Mouse (Mus musculus) brown adipose tissue, adult 24 weeks (tissue): Measurements from ENCODE around the gene Pcna. TPM values are rescaled to one million over a fixed set of nuclear protein-coding genes. Genes with fewer than 3 reads are reported as not detected.

Experiments
- H3K27ac ChIP-seq: fragments of 200-500 bp; replicated peaks from 2 replicates; pipeline ENCODE4 v1.5.1; 2012; ENCODE audit warnings: low read depth, mild to moderate bottlenecking, low read length
- H3K4me1 ChIP-seq: fragments of 200-500 bp; 2 replicates; pipeline ENCODE4 v1.6.1; 2012; ENCODE audit warnings: low read length, mixed read lengths; ENCODE audit not compliant: control insufficient read depth, insufficient read depth, insufficient read length
- H3K4me3 ChIP-seq: fragments of 200-500 bp; 2 replicates; pipeline ENCODE4 v1.5.1; 2012; ENCODE audit warnings: low read depth, mild to moderate bottlenecking, low read length, moderate library complexity; ENCODE audit not compliant: insufficient read depth
- polyA plus RNA-seq: library from polyadenylated mRNA; stranded (reverse); fragments of >200 nt; gene quantifications from 2 replicates; pipeline ENCODE4 v1.2.4, GENCODE M21; 2012; ENCODE audit not compliant: missing spikeins, insufficient read depth, insufficient read length

Pcna gene
- polyA plus RNA-seq, 1 experiment: 56.1 TPM

DNA sequence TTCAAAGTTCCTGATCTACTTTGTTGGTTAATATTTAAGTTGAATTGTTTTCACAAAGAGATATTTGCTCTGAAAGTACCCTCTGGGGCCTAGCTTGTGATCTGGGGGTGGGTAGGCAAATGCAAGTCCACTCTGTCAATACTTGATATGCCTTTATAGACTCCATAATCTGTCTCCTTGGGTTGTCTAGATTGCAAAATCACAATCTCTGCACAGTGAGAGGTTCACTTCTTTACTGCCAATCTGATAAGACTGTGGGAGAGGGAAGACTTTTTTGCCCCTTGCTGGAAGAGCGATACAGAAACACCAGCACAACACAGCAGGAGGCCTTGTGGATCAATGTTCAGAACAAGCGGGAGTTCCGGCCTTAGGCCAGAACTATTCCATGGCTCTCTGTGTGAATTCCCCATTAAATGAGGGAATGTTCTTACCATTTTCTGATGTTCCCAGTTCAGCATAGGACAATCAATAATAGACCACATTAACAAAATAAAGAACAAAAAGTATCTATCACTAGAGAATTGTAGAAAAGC, 20.6 kb downstream of the Pcna start:
- Histone ChIP-seq H3K4me3 (no peak overlapping the region), H3K4me1 (0 out of 2 replicates have a peak, but pooled peaks cover 3% of the 10 kb centered on the region)

DNA sequence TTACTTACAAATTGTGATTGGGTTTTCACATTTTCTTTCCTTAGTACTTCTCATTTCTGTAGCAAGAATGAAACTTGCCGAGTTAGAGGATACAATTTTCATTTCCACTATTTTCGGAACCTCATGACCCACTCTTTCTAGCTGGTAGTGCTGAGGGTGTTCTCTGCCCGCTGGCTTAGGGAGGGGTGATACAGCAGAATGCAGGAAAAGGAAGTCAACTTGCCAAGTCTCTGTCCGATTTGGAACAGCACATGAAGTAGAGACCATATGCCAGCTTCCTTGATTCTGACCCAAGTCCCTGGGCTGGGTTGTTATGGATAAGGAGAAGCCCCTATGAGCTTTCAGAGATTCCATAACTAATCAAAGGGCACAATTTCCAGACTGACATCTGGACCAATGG, 28.8 kb downstream of the Pcna start:
- Histone ChIP-seq H3K4me1 (no peaks in the 10 kb centered on the region), H3K27ac (no peak overlapping the region), H3K4me3 (no peak overlapping the region)

More for the DNA sequence above, 20.6 kb downstream of the Pcna start:
- no peak overlapping the region for H3K27ac ChIP-seq

DNA sequence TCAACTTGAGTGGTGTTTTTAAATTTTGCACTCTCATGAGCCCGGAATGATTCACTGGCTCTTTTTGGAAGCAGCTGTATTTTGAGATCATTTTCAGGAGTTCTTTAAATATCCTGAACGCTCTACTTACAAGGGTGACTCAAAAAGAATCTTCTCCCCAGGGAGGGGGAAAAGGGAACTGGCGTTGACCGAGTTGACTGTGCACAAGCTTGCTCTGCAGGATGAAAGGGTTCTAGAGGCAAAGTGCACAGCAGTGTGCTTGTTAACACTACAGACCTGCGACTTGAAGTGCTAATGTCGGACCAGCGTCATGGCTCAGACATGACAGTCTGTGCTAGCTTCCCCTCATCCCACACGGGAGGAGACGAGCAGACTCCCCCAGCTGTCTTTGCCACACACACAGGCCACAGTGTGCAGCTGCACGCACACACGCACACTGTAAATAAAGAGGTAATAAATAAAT, 31.5 kb downstream of the Pcna start:
- Histone ChIP-seq H3K4me3 (no peak overlapping the region), H3K4me1 (no peaks in the 10 kb centered on the region), H3K27ac (no peak overlapping the region)

DNA sequence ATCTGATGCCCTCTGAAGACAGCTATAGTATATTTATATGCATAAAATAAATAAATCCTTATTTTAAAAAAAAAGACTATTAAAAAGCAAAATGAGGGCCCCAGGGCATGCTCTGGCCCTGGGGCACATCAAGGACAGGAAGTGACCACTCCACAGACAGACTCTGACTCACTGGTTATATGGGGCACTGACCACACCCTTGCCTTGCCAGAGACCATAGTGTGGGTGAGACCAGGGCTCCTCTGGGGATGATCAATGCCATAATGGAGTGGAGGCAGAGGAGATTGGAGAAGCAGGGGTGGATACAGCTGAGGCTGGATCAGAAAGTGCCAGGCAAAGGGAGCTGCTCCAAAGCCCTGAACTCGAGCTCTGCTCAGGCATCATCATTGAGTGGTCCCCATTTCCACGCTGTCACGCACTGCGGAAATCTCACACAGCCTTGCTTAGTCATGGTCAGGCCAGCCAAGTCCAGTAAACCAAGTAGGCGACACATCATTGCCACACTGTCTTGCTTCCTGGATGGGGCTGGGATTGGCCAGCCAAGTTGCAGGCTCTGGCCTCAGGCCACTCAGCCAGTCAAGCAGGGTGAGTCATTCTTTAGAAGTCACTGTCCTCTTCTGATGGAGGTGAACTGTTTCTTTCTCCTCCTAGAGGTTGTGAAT, 41.0 kb downstream of the Pcna start:
- H3K4me3 ChIP-seq: no peak overlapping the region
- H3K4me1 ChIP-seq: peaks cover 2% of the 10 kb centered on the region; the same call in 1 of the 2 replicates
- H3K27ac ChIP-seq: no peak overlapping the region

DNA sequence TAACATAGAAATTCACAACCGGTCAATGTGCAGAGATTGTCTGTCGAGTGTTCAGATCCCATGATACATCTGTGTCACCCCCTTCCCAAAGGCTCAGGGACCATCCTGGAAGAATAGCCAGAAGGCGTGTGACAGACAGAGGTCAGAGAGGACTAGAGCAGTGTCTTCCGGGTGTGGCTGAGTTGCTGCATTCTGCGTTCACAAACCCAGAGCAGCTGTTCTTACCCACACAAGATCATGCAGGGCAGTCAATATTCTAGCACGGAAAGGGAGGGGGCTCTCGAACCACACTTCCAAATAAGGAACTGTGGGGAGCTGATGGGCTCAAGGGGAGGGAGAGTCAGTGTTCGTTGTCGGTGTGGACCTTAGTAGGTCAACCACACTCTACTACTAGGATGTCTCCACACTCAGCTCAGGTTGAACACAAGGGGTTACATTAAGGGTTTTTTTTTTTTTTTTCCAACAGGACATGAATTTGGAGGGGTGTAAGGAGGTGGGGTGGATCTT, 42.3 kb downstream of the Pcna start:
- Histone ChIP-seq H3K4me1 (peaks cover 2% of the 10 kb centered on the region; the same call in 1 of the 2 replicates), H3K4me3 (no peak overlapping the region), H3K27ac (no peak overlapping the region)

DNA sequence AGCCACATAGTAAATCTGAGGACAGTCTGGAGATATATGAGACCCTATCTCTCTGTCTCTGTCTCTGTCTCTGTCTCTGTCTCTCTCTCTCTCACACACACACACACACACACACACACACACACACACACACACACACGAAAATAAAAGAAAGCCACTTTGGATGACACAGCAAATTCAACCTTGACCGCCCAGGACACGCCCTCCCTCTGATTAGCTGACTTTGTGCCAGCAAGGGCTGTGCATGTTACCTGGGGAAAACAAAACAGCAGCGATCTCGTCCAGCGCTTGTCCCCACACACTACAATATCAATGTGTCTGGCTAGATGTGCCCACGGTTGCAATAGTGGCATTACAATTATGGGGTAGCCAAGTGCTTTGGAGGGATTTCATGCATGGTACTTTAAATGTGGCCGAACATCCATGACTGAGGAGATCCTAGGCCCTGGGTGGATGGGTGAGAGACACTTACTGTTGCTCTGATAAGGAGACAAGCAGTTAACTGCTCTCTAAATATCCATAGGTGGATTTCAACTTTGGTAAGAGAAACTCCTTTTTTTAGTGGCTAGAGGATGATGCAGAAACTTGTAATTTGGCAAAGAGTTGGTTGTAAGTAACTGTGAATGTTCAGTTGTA, 44.8 kb downstream of the Pcna start:
- no peak overlapping the region for H3K4me3 ChIP-seq
- no peak overlapping the region for H3K27ac ChIP-seq
- peaks cover 2% of the 10 kb centered on the region; the same call in 1 of the 2 replicates for H3K4me1 ChIP-seq

DNA sequence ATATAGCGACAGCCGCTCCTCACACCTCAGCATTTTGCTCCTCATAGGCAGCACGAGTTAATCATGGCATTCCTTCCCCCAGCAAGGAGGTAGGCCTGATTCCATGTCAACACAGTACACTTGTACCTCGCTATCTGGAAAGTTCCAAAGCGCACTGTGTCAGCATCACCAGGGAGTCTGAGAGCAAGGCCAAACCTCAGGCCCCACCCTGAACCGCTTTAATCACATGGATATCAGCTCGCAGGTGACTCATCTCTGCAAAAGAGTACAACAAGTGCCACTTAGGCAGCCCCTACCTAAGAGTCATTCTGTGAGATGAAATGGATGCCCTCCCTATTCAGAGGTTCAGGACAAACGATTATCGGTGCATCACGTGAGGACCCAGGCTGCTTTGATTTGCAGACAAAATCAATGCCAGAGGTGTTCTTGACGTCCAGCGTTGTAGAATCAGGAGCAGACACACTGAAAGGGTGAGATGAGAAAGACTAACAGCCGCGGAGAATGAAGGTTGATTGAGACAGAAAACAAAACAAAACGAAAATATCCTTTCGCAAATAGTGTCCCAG, 46.7 kb downstream of the Pcna start:
- no peak overlapping the region for H3K4me3 ChIP-seq
- H3K4me1 ChIP-seq: no peaks in the 10 kb centered on the region
- H3K27ac ChIP-seq: no peak overlapping the region

DNA sequence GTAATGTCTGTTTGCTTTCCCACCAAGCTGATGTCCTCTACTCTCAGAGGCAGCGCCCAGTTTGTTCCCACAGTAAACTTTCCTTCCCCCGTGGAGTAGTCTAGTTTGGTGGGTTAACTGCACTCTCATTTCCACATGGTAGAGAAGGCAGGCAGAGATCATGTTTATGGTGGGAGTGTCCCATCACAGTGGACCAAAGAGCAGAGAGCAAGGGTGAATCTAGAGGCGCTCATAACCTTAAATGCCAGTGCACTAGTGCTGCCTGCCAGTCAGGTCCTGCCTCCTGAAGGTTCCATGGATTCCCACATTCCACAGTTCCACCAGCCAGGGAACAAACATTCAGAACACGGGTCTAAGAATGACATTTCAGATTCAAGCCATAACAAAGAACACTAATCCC, 47.6 kb downstream of the Pcna start:
- no peaks in the 10 kb centered on the region for H3K4me1 ChIP-seq
- no peak overlapping the region for H3K27ac ChIP-seq
- H3K4me3 ChIP-seq: no peak overlapping the region

DNA sequence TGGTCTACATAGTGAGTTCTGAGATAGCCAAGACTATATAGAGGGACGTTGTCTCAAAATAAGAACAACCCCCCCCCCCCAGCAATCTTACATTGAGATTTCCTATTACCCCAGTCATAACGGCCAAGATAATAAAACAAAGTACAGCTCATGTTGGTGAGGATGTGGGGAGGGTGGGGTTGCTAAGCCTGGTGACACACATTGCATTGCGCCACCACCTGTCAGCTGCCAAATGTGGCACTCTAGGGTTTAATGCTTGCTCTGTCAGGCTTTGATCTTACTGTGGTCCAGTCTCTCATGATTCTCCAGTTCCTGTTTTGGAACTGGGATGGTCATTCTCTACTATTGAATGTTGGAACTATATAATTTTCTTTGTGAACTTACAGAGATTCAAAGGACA, 49.3 kb downstream of the Pcna start:
- Histone ChIP-seq H3K4me1 (no peaks in the 10 kb centered on the region), H3K27ac (no peak overlapping the region), H3K4me3 (no peak overlapping the region)

DNA sequence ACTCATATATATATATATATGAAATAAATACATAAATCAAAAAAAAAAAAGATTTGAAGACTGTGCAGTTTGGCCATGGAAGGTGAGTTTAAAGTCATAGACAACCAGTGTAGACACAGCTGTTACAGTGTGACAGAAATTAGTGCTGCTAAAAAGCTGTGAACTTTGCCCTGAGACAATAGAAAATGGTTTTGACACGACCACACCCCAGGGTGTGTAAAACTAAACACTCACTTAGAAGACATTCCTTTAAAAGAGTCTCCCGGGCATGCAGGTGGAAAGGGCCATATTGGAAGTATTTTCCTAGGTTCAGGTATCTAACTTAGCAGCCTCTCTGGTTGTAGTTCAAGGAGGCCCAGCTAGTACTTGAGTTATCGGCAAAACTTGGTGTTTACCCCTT, 49.9 kb downstream of the Pcna start:
- Histone ChIP-seq H3K4me1 (no peaks in the 10 kb centered on the region), H3K27ac (no peak overlapping the region), H3K4me3 (no peak overlapping the region)

Other genes with a start within 250 kb of the Pcna start
- 7.8 and 18.5 TPM in 2 replicates for gene Rassf2, start 223.1 kb downstream of the Pcna start, polyA plus RNA-seq
- gene Slc23a2, start 108.2 kb downstream of the Pcna start, polyA plus RNA-seq: 4.5 and 12.3 TPM in 2 replicates
- 24.9 and 31.3 TPM in 2 replicates for gene Tmem230, start 5.5 kb downstream of the Pcna start, polyA plus RNA-seq
- gene Cds2, start 9.8 kb upstream of the Pcna start, polyA plus RNA-seq: 27.4 and 37.3 TPM in 2 replicates
- gene Prokr2, start 132.1 kb upstream of the Pcna start, polyA plus RNA-seq: not detected in 2 replicates